Mouse (Mus musculus) bone marrow, adult 2 months (tissue): ENCODE measurements around the gene Rap1a.

ENCODE experiments used
- CTCF ChIP-seq: fragments of 200-500 bp; IDR thresholded peaks from 2 replicates; pipeline ENCODE4 v1.5.1; 2011; ENCODE audit warnings: low read length, control low read depth; ENCODE audit not compliant: control insufficient read depth, insufficient read depth
- POLR2A ChIP-seq: fragments of 200-500 bp; IDR thresholded peaks from 2 replicates; pipeline ENCODE4 v1.6.1; 2011; ENCODE audit warnings: low read depth, mild to moderate bottlenecking, control low read depth, low read length, borderline replicate concordance; ENCODE audit not compliant: control insufficient read depth

- TF ChIP-seq POLR2A (no peak), CTCF (no peak)
Observed at GRCm38 (mm10) chr3:105699241-105699933, 101.7 kb downstream of the Rap1a start.
